Mouse (Mus musculus) embryo, embryonic 10.5 days (tissue): ENCODE results near the gene Tor4a.

Experiments used
- DNase-seq: peaks from one replicate; pipeline ENCODE4 v3.0.0-alpha.2; 2015; ENCODE audit warnings: low spot score

Tor4a gene

GRCm38 (mm10) chr2:25186575-25186930, 10.1 kb downstream of the Tor4a start:
- no peak for DNase-seq

- DNase-seq = peak; percentile 89
These were observed 10.8 kb downstream of the Tor4a start for GRCm38 (mm10) chr2:25185625-25186574.

- no peak for DNase-seq
These were observed 12.2 kb downstream of the Tor4a start for GRCm38 (mm10) chr2:25184496-25184895.

DNA sequence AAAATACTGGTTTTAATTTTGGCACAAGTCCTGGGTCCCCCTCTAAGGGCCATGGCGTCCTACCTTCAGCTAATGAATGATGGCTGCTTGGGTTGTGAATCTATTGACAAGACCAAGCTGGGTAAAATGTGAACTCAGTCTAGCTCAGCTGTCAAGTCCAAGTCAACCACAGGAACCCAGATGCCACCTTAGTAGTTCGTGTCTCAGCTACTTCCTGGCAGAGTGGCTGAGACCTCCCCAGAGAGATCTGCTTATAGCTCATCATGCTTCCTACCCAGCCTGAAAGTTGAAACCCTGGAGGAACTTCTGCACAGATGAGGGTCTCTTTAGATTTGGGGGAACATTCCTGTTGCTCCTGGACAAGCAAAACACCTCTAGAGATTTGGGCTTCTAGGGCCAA, 13.3 kb downstream of the Tor4a start:
- DNase-seq = no peak

- no peak for DNase-seq
These were observed 14.0 kb downstream of the Tor4a start for GRCm38 (mm10) chr2:25182664-25183063.

DNA sequence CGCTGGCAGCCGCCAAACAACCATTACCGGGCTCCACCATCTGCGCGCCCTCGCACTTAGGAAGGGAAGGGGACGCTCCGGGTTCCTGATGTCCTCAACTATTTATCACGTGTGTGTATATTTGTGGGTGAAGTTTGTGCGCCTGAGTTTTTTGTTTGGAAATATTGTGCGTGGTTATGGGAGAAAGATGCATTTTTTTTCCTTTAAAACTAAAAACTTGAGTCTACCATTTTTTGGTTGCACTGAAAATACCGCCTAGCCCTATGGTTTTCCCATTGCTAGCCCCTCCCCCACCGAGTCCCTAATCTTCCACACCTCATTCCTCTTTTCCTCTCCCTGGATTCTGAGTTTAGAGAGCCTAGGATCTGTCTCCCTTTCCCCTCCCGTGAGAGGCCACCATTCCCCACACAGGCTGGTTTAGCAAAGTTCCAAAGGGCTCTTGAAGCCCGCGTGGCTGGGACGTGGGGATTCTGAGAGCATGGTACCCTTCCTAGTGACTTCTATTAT, 14.7 kb downstream of the Tor4a start:
- peak; percentile 63 for DNase-seq

- DNase-seq = peak; percentile 73
These were observed 15.5 kb downstream of the Tor4a start for GRCm38 (mm10) chr2:25180973-25181890.

DNA sequence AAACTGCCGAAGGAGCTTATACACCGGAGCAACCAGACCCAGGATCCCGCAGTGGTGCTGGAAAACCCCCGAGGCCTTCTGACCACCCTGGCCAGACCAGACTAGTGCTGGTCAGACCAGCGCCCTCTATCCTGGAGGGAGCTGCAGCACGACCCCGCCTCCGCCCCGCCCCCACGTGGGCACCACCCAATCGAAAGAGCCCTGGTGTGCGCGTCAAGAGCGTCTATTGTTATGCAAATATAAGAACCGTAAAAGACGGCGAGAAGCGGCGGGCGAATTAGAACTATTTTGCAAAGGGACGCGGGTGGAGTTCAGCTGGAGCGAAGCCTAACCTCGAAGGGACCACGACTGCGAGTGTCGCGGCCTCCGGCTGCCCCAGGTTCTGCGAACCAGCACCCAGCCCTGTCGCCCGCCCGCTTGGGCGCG, 16.2 kb downstream of the Tor4a start, which contains the start of gene Nrarp:
Gene Nrarp (plus strand): TSS at position 281 of the 426 bp plus-strand sequence.
- DNase-seq = peak; percentile 95

GRCm38 (mm10) chr2:25179566-25180217, 17.0 kb downstream of the Tor4a start:
- DNase-seq = no peak

DNA sequence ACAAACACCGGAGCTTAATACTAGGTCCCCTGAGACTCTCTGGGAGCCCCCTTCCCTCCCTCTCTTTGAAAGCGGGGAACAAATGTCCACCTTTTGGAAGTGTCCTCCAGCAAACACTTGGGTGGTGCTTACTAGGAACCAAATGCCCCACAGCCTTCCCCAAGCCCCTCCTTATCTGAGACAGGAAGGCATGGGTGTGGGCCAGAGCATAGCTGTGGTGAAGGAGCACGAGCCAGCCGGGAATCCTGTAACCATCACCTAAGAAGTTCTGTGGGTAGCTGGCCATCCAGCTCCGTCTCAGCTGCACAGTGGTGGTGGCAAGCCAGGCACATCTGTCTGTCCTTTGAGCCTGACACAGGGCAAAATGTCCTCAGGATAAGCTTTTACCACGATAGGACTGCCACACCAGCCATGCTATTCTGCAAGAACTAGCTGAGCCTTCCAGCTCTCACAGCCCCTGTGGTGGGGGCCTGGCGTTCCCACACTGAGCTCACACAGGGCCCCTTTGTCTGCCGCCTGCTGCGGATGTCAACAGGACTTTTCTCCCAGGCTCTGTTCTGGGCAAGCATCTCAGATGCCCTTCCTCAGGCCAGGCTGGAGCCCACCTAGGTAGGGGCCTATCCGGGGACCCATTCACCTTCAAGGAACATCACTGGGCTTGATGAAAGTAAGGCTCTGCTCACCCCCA, 18.3 kb downstream of the Tor4a start:
- no peak for DNase-seq

- peak; percentile 88 for DNase-seq
These were observed 19.0 kb downstream of the Tor4a start for GRCm38 (mm10) chr2:25177685-25178084.

GRCm38 (mm10) chr2:25177076-25177475, 19.6 kb downstream of the Tor4a start:
- DNase-seq = no peak

GRCm38 (mm10) chr2:25176573-25176972, 20.1 kb downstream of the Tor4a start:
- no peak for DNase-seq

DNA sequence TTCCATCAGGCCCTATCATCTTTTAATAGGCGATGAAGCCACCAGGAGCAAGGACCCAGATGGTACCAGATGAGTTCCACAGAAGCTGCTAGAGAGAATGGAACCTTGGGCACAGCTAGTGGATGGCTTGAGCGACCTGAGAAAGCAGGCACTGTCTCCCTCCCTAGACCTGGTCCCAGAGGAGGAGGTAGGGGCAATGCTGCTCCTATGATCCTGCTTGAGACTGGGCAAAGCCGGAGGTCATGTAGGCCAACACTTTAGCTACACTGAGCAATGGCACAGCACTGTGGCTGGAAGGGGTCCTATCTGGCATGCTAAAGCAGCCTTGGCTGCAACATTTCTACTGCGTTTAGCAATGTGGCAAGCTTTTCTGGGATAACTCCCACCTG, 21.0 kb downstream of the Tor4a start:
- DNase-seq = no peak

DNA sequence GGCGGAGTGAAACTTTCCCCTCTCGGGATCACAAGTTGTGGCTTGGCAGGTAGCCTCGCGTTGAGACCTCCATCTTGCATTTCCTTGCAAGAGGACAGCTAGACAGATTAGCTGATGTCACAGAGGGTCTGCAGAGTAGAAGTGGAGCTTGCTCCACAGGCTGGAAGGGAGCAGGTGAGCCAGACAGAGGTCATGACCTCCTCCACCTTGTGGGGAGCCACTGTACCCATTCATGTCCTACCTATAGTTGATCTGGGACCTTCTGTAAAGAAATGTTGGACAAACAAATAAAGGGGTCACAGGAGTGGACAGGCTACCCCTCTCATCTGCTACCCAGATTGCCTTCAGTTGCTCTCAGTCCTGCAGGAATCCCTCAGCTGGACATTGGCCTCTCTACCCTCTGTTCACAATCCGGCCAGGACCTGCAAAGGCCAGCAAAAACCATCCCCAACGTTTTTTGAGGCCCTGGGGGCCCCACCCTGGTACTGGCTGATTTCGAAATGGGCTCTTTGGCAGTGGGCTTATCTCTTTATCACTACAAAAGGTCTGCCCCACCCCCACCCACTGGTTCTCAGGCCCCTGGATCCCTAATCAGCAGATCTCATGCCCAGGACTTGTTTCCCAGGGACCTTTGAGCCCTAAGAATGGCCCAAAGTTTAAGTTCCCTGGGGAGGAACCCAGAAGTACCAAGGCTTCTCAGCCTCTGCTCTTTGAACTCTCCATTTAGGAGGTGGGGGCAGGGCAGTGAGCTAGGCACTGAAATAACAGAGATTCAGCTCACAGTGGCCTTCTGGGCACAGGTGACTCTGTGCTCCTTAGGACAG, 21.6 kb downstream of the Tor4a start:
- DNase-seq = no peak

GRCm38 (mm10) chr2:25173821-25174220, 22.9 kb downstream of the Tor4a start:
- no peak for DNase-seq

DNA sequence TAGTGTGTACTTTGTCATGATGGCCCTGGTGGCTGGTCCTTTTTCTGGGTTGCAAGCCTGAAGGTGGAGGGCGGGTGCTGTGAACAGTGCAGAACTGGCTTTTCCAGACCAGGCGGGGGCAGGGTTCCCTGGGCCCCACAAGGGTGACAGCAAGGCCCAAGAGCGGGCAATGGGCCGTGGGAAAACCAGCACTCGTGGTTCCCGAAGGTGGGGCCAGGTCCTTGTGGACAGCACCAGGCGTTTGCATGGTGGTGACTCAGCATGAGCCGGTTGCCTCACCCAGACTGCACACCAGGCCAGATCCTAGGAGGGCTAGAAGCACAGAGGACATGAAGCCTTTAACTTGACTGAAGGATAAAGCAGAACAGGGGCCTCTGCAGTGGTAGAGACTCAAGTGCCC, 24.1 kb downstream of the Tor4a start:
- DNase-seq = no peak

GRCm38 (mm10) chr2:25171769-25172153, 24.9 kb downstream of the Tor4a start:
- no peak for DNase-seq

- DNase-seq = no peak
These were observed 25.5 kb downstream of the Tor4a start for GRCm38 (mm10) chr2:25171101-25171768.
